Mouse (Mus musculus) lung, adult 18-20 months (tissue): Measurements from ENCODE around the gene Rrn3.
"Not testable (repeated sequence)": the region's sequence is repeated elsewhere in the genome, so short reads cannot be mapped to it uniquely, and the experiment has no call there.

Source experiments
- DNase-seq, 2 experiments: peaks; one replicate each; pipeline ENCODE4 v3.0.0; 2022; ENCODE audit warnings: mixed read lengths in 2 of 2

Rrn3 gene

DNA sequence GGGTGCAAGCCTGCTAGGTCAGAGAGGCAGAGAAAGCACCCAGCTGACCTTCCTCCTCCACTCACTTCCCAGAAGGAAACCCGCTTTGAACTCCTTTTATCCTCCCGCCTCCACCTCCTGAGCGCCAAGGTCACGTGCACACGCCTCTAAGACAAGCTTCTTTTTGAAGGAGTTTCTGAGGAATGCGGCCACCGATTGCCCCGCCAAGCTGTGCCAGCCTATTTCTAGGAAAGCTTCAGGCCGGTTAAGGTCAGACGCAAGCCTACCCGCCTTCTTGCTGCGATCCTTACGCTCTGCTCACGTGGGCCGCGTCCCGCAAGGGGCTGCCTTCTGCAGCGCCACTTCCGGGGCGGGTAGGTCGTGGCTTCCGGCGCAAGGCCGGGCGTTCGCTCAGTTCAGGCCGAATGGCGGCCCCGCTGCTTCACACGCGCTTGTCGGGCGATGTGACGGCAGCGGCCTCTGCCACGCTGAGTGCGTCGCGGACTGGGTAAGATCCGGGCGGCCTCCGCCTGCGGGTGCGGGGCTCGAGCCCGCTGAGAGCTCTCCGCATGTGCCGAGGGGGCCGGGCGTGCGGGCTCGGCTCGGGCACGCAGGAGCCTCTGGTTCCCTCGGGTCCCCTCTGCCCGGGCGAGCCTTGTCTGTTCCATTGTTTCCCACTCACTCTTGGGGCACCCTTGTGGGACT, at the start of gene Rrn3:
Gene Rrn3 (plus strand): TSS at position 356 of the 684 bp plus-strand sequence.
- DNase-seq, result peak; percentile 89 to 92

- DNase-seq, result no peak
Measured at GRCm38 (mm10) chr16:13732786-13733185, 47.7 kb upstream of the Rrn3 start.

GRCm38 (mm10) chr16:13733518-13734137, 46.9 kb upstream of the Rrn3 start:
- DNase-seq, result peak; percentile 68 to 71

DNA sequence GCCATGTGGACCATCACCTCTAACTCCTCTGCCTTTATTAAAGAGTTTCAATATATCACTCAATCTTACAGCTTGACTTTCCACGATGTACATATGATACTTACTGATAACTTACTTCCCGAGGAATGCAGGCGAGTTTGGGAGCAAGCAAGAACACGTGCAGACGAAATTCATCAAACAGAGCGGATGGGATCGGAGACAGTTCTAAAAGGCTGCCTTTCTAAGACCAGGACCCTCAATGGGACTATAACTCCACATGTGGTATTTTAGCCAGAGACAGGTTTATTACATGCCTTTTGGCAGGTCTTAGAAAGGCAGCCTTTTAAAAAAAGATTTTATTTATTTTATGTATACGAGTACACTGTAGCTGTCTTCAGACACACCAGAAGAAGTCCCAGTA, 44.5 kb upstream of the Rrn3 start:
- no peak for DNase-seq

GRCm38 (mm10) chr16:13739044-13739443, 41.5 kb upstream of the Rrn3 start:
- not testable (repeated sequence) for DNase-seq

DNA sequence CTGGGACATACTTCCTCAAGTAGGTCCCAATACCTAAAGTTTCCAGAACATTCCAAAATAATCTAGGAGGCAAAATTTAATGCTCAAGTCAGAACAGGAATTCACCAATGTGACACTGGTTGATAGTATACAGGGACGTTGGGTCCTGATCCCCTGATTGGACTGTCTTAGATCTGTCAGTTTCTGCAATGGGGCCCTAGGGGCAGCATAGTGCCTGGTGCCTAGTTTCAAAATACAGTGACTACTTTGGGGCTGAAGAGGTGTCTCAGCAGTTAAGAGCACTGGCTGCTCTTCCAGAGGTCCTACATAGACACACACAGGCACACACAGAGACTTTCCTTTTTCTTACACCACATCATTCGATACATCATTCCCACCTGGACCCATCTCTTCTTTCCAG, 39.7 kb upstream of the Rrn3 start:
- DNase-seq, result no peak

DNA sequence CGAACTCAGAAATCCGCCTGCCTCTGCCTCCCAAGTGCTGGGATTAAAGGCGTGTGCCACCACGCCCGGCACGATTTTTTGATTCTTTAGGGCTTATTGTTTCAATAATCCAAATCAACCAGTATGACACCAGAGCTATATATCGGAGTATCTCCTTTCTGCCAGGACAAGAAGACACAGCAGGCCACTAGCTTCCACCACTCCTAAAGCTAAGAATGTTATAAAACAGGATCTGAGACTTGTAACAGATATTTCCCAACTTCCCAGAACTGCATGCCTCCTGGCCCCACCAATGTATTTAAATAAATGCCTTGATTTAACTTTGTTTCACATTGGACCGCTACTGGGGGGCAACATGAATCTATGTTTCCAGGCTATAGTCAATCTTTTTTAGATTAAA, 32.8 kb upstream of the Rrn3 start:
- DNase-seq, result no peak

DNA sequence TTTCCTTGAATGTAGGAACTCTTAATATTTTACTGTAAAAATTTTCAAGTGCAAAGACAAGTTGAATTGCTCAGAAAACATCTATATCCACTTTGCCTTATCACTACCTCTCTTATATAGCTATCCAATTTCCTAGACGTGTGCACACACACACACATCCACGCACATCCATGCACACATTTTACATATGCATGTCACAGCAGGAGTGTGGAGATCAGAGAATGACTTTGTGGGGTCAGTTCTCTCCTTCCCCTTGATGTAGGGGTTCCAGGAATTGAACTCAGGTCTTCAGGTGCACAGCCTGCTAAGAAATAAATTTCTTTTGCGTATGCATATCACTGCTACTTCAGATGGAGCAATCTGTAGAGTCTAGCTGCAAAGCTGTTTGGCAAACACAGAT, 32.4 kb upstream of the Rrn3 start:
- no peak for DNase-seq

GRCm38 (mm10) chr16:13748813-13749212, 31.7 kb upstream of the Rrn3 start:
- not testable (repeated sequence) for DNase-seq

- no peak for DNase-seq
Measured at GRCm38 (mm10) chr16:13749306-13749705, 31.2 kb upstream of the Rrn3 start.

DNA sequence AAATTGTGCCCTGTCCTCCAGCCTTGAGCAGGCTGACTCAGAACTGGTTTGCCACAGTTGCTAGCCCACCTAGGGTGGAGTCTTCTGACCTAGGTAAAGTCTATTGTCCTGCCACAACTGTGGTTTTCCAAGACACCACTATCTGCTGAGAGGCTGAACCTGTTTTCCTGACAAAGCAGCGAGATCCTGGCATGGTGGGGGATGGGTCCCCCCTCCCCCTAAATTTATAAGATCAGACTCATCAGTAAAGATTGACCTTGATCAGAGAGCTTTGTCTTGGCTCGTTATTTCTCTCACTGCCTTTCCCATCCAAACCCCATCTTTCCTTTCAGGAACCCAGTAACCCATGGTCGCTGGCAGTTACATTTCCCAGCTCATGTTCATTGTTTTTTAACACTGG, 30.5 kb upstream of the Rrn3 start:
- no peak for DNase-seq

- DNase-seq, result no peak
Measured at GRCm38 (mm10) chr16:13750626-13751025, 29.9 kb upstream of the Rrn3 start.

- DNase-seq, result no peak
Measured at GRCm38 (mm10) chr16:13753986-13754385, 26.5 kb upstream of the Rrn3 start.

GRCm38 (mm10) chr16:13754400-13755190, 25.9 kb upstream of the Rrn3 start:
- DNase-seq, result peak; percentile 96 to 98

GRCm38 (mm10) chr16:13757823-13758222, 22.7 kb upstream of the Rrn3 start:
- DNase-seq, result no peak

DNA sequence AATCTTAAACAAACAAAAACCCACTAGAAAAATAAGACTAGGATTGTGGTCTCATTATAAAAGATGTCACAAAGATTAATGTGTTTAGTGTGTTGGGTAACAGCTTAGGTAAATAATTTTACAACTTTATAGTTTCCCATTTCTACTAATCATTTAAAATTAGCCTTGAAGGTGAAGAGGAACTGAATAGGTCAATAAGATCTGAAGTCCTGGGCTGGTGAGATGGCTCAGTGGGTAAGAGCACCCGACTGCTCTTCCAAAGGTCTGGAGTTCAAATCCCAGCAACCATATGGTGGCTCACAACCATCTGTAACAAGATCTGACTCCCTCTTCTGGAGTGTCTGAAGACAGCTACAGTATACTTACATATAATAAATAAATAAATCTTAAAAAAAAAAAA, 17.7 kb upstream of the Rrn3 start:
- DNase-seq, result not testable (repeated sequence)

DNA sequence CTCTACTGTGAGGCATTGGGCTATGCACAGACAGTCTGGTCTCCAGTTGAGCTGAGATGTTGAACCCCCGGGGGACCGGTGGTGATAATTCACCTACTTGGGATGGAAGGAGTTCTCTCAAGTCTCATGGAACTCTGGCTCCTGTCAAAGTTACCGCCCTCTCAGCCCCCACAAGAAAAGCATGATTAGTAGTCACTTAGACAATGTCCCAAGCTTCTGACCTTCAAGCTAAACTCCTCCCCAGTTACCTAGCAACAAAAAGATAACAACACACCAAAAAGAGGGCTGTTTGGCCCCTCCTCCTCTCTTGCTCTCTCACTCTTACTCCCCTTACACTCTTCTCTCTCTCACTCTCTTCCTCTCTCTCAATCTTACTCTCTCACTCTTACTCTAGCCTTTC, 16.0 kb upstream of the Rrn3 start:
- DNase-seq, result no peak

DNA sequence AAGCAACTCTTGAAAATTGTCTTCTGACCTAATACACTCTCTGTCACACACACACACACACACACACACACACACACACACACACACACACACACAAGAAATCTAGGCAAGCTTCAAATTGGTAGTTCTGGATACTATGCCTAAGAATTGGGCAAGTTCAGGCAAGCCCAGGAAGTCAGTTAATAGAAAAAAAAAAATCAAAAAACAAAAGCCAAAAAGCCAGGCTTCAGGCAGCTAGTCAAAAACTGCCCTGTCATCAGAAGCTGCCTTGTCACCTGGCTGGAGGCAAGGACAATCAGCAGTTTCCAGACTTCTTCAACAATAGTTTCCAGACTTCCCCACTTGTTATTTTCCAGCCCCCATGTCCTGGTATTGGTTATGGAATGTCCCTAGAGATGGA, 14.1 kb upstream of the Rrn3 start:
- DNase-seq, result no peak

DNA sequence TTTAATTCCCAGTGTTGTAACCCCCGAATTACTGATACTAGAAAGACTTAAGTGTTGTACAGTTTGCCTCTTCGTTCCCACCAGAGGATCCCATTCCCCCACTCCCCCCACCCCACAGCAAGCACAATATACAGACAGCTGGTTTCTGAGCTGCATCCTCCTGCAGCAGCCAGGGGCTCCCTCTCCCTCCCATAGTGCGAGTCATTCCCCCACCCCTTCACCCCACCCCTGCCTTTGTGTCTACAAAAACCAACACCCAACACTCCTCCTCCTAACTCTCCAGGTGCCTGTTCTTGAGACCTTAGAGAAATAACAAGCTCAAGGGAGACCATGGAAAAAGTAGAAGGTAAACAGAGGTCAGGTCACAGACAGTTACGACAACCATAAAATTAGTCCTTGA, 8.9 kb upstream of the Rrn3 start:
- DNase-seq, result not testable (repeated sequence)

DNA sequence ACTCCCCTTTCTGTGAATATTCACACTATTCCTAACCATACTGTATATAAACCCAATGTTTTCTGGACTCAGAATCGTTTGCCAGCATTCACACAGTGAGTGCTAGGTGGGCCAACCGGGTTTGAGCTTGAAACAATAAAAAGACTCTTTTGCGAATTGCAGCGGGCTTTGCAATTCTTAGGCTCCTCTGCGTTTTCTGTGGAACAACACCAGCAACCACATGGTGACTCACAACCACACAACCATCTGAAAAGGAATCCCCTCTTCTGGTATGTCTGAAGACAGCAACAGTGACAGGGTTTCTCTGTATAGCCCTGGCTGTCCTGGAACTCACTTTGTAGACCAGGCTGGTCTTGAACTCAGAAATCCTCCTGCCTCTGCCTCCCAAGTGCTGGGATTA, 8.5 kb upstream of the Rrn3 start:
- not testable (repeated sequence) for DNase-seq

GRCm38 (mm10) chr16:13774011-13774410, 6.5 kb upstream of the Rrn3 start:
- DNase-seq, result not testable (repeated sequence)

DNA sequence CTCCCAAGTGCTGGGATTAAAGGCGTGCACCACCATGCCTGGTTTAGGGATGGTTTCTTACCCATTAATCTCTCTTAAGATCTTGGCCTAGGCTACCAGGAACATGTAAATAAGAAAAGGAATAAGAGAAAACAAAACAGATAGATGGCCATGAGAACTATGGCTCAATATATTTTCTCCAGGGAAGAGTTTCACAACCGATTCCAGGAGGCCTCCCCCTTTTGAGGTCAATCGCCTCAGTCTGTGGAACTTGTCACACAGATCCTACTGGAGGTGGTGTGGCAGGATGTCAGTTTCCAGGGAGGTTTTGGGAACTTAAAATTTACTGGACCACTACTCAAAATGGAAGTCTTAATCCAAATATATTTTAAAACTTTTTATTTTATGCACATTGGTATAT, 5.9 kb upstream of the Rrn3 start:
- DNase-seq, result not testable (repeated sequence)

DNA sequence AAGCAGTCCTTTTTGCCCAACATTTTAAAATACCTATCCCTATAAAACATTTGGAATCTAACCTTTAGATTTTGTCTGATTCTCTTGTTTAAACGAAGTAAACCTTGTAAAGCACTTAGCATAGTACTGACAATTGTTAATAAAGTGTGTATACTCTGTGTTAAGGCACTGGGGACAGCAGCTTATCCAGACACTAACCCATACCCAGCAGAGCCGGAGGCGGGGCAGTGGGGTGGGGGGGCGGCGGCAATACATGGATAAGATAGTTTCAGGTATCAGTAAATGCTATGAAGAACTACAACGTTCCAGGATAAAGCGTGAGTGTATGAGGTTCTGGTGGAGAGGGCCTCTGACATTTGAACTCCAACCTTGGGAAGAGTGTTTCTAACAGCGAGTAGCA, 708 bp downstream of the Rrn3 start:
- DNase-seq, result no peak

GRCm38 (mm10) chr16:13785932-13786331, 5.4 kb downstream of the Rrn3 start:
- no peak for DNase-seq
